In genomic region chr2:32536086-32536633, GRCm38 (mm10) we compare ENCODE assay signal across 9 mouse cellular contexts. TPM values are rescaled to one million over a fixed set of nuclear protein-coding genes. Genes with fewer than 3 reads are reported as not detected.
DNase-seq lines count a peak whose midpoint lies in the region; ATAC-seq and TF ChIP-seq lines count a peak whose summit lies in the region.
"Had no signal": no experiment of that assay in that cellular context is flagged by ENCODE, and none has a peak within 500 bp of the region (broad histone marks: within the 10 kb centered on the region; RNA-seq: fewer than 3 reads in every experiment).

No protein-coding gene starts in this region.

- intact Hi-C loops in left cerebral cortex, adult 2 months (cut with DNase I): no loop called here

- no peak for ATAC-seq in forebrain, embryonic 11.5 days (replicated peaks; ENCODE audit: low FRiP score)
- no peak for ATAC-seq in lung, embryonic 16.5 days (ENCODE audit: low read depth)
- ATAC-seq in stomach, embryonic 15.5 days (ENCODE audit: insufficient read depth, low FRiP score, low read depth): no peak

- peak overlapping the region; percentile 94 for H3K4me3 ChIP-seq in left cerebral cortex, adult 2 months
- peak overlapping the region; percentile 89 for H3K4me3 ChIP-seq in forebrain, embryonic 11.5 days (ENCODE audit: low read depth, low read length)
- peak overlapping the region; percentile 87 for H3K4me3 ChIP-seq in lung, embryonic 16.5 days (ENCODE audit: low read length)
- H3K4me3 ChIP-seq in stomach, embryonic 15.5 days (replicated peaks): peak overlapping the region; percentile 80

- WGBS in forebrain, embryonic 11.5 days: 1% methylated on average over 14 of the region's 14 CpGs
- WGBS in lung, embryonic 16.5 days: under 1% methylated on average over 14 of the region's 14 CpGs
- 3% methylated on average over 14 of the region's 14 CpGs for WGBS in stomach, embryonic 15.5 days

- no peaks in the 10 kb centered on the region for H3K9me3 ChIP-seq in forebrain, embryonic 11.5 days (ENCODE audit: control insufficient read depth, low read length)
- H3K9me3 ChIP-seq in lung, embryonic 16.5 days (ENCODE audit: control insufficient read depth, low read length): no peaks in the 10 kb centered on the region
- no peaks in the 10 kb centered on the region for H3K9me3 ChIP-seq in stomach, embryonic 15.5 days

- H3K4me2 ChIP-seq in forebrain, embryonic 11.5 days (ENCODE audit: low read depth, low read length, severe bottlenecking): peak overlapping the region; percentile 91
- peak overlapping the region; percentile 87 for H3K4me2 ChIP-seq in lung, embryonic 16.5 days (ENCODE audit: low read depth, low read length)
- H3K4me2 ChIP-seq in stomach, embryonic 15.5 days: peak overlapping the region; percentile 85

- peak overlapping the region; percentile 97 for H3K27ac ChIP-seq in left cerebral cortex, adult 2 months
- no peak overlapping the region for H3K27ac ChIP-seq in forebrain, embryonic 11.5 days (ENCODE audit: low read depth, low read length)
- peak overlapping the region; percentile 98 for H3K27ac ChIP-seq in lung, embryonic 16.5 days (ENCODE audit: low read length)
- peak overlapping the region; percentile 99 for H3K27ac ChIP-seq in stomach, embryonic 15.5 days

- H3K27me3 ChIP-seq in forebrain, embryonic 11.5 days (ENCODE audit: control insufficient read depth, insufficient read depth, low read length): no peaks in the 10 kb centered on the region
- no peaks in the 10 kb centered on the region for H3K27me3 ChIP-seq in lung, embryonic 16.5 days (ENCODE audit: control insufficient read depth, insufficient read depth, low read depth, low read length)
- H3K27me3 ChIP-seq in stomach, embryonic 15.5 days (replicated peaks): no peaks in the 10 kb centered on the region

- TF ChIP-seq CTCF in left cerebral cortex, adult 2 months (IDR thresholded peaks at IDR 0.05): no peak

- no peaks in the 10 kb centered on the region for H3K36me3 ChIP-seq in forebrain, embryonic 11.5 days (ENCODE audit: control insufficient read depth, insufficient read depth, low read length)
- no peaks in the 10 kb centered on the region for H3K36me3 ChIP-seq in lung, embryonic 16.5 days (ENCODE audit: control insufficient read depth, insufficient read depth, low read length)
- H3K36me3 ChIP-seq in stomach, embryonic 15.5 days: no peaks in the 10 kb centered on the region

- peaks cover 24% of the 10 kb centered on the region for H3K4me1 ChIP-seq in forebrain, embryonic 11.5 days (replicated peaks; ENCODE audit: control insufficient read depth, insufficient read depth, low read length)
- H3K4me1 ChIP-seq in lung, embryonic 16.5 days (replicated peaks; ENCODE audit: control insufficient read depth, insufficient read depth, low read length): peaks cover 61% of the 10 kb centered on the region
- peaks cover 50% of the 10 kb centered on the region for H3K4me1 ChIP-seq in stomach, embryonic 15.5 days

- DNase-seq in left cerebral cortex, adult 2 months (ENCODE audit: extremely low spot score in 1 of 2, low spot score in 2 of 2): peak in 1 of 2 experiments; percentile 26
- no peak for DNase-seq in left cerebral cortex, adult 11 months (ENCODE audit: low spot score)
- peak; percentile 50 for DNase-seq in NIH3T3 (ENCODE audit: low read depth)
- DNase-seq in forebrain, embryonic 11.5 days (ENCODE audit: low spot score): no peak
- peak; percentile 72 for DNase-seq in kidney, adult 11 months
- no peak for DNase-seq in frontal cortex, adult 2 months (ENCODE audit: extremely low spot score in 1 of 2, low spot score in 1 of 2)

- peak overlapping the region; percentile 90 for H3K9ac ChIP-seq in forebrain, embryonic 11.5 days (ENCODE audit: low read length)
- H3K9ac ChIP-seq in lung, embryonic 16.5 days (ENCODE audit: low read length): peak overlapping the region; percentile 92
- peak overlapping the region; percentile 85 for H3K9ac ChIP-seq in stomach, embryonic 15.5 days

RNA-seq across cellular contexts. Expression of gene Fam102a, which starts 1.0 kb away (rescaled TPM):
- 10 to 100 TPM; 61.1 to 64.8 TPM for total RNA-seq in left cerebral cortex, adult 2 months (2021)
- polyA plus RNA-seq in forebrain, embryonic 11.5 days (2014; fragmentation: Nextera tagmentation; extraction: Ambion mirVana): 10.4 and 10.6 TPM in 2 replicates
- 11.9 and 12.7 TPM in 2 replicates for polyA plus RNA-seq in lung, embryonic 16.5 days (2015; fragmentation: Nextera tagmentation; extraction: Ambion mirVana)
- polyA plus RNA-seq in stomach, embryonic 15.5 days (2015; fragmentation: Nextera tagmentation; extraction: Ambion mirVana): 11.2 and 13.0 TPM in 2 replicates
- 34.3 and 41.8 TPM in 2 replicates for polyA plus RNA-seq in frontal cortex, adult 2 months (2012; rRNA removed)

RNA-seq across cellular contexts. Expression of gene Dpm2, which starts 34.5 kb away (rescaled TPM):
- total RNA-seq in left cerebral cortex, adult 2 months (2021): 10 to 100 TPM; 79.4 to 82.6 TPM
- 98.9 and 102 TPM in 2 replicates for polyA plus RNA-seq in forebrain, embryonic 11.5 days (2014; fragmentation: Nextera tagmentation; extraction: Ambion mirVana)
- 106 and 109 TPM in 2 replicates for polyA plus RNA-seq in lung, embryonic 16.5 days (2015; fragmentation: Nextera tagmentation; extraction: Ambion mirVana)
- 109 and 112 TPM in 2 replicates for polyA plus RNA-seq in stomach, embryonic 15.5 days (2015; fragmentation: Nextera tagmentation; extraction: Ambion mirVana)
- 145 and 160 TPM in 2 replicates for polyA plus RNA-seq in frontal cortex, adult 2 months (2012; rRNA removed)

RNA-seq across cellular contexts. Expression of gene Pip5kl1, which starts 38.4 kb away (rescaled TPM):
- total RNA-seq in left cerebral cortex, adult 2 months (2021): 10 to 100 TPM; 10.1 to 14.1 TPM
- 1.8 and 2.3 TPM in 2 replicates for polyA plus RNA-seq in forebrain, embryonic 11.5 days (2014; fragmentation: Nextera tagmentation; extraction: Ambion mirVana)
- 0.15 and 0.34 TPM in 2 replicates for polyA plus RNA-seq in lung, embryonic 16.5 days (2015; fragmentation: Nextera tagmentation; extraction: Ambion mirVana)
- polyA plus RNA-seq in stomach, embryonic 15.5 days (2015; fragmentation: Nextera tagmentation; extraction: Ambion mirVana): 0.36 and 0.61 TPM in 2 replicates
- polyA plus RNA-seq in frontal cortex, adult 2 months (2012; rRNA removed): 22.7 and 23.6 TPM in 2 replicates

RNA-seq across cellular contexts. Expression of gene 9430097D07Rik, which starts 39.3 kb away (rescaled TPM):
- 1 to 10 TPM in 1 of 2 experiments, under 1 TPM in 1; 0.75 to 1.1 TPM for total RNA-seq in left cerebral cortex, adult 2 months (2021)
- 0.35 TPM in 1 of 2 replicates, not detected in the other for polyA plus RNA-seq in forebrain, embryonic 11.5 days (2014; fragmentation: Nextera tagmentation; extraction: Ambion mirVana)
- polyA plus RNA-seq in lung, embryonic 16.5 days (2015; fragmentation: Nextera tagmentation; extraction: Ambion mirVana): not detected in 2 replicates
- polyA plus RNA-seq in stomach, embryonic 15.5 days (2015; fragmentation: Nextera tagmentation; extraction: Ambion mirVana): 0.09 and 0.12 TPM in 2 replicates
- 0.38 and 0.46 TPM in 2 replicates for polyA plus RNA-seq in frontal cortex, adult 2 months (2012; rRNA removed)
- total RNA-seq: neutrophil, adult 5-6 weeks had no signal

RNA-seq across cellular contexts. Expression of gene St6galnac4, which starts 50.7 kb away (rescaled TPM):
- 10 to 100 TPM; 37.2 to 38.0 TPM for total RNA-seq in left cerebral cortex, adult 2 months (2021)
- 15.4 and 16.7 TPM in 2 replicates for polyA plus RNA-seq in forebrain, embryonic 11.5 days (2014; fragmentation: Nextera tagmentation; extraction: Ambion mirVana)
- polyA plus RNA-seq in lung, embryonic 16.5 days (2015; fragmentation: Nextera tagmentation; extraction: Ambion mirVana): 26.0 and 28.1 TPM in 2 replicates
- 18.3 and 20.3 TPM in 2 replicates for polyA plus RNA-seq in stomach, embryonic 15.5 days (2015; fragmentation: Nextera tagmentation; extraction: Ambion mirVana)
- 32.4 and 34.4 TPM in 2 replicates for polyA plus RNA-seq in frontal cortex, adult 2 months (2012; rRNA removed)

Comparison
In these comparisons a context has a peak if more than half of its experiments do, and no peak if none do; other contexts are left out.
1. DNase-seq: peak in NIH3T3 (single experiment) and kidney, adult 11 months (single experiment); none in left cerebral cortex, adult 11 months (single experiment), forebrain, embryonic 11.5 days (single experiment) and frontal cortex, adult 2 months (0 of 2).
2. Peak in every context shown above with its lines, with median percentiles within 50 percentile points of each other: H3K4me3 ChIP-seq, H3K4me2 ChIP-seq and H3K9ac ChIP-seq.